Mouse (Mus musculus) MEL (cell line): ENCODE results near the gene Fndc7. TPM values are rescaled to one million over a fixed set of nuclear protein-coding genes. Genes with fewer than 3 reads are reported as not detected.

ENCODE experiments used
- DNase-seq: peaks from one replicate; pipeline ENCODE4 v3.0.0; 2011; ENCODE audit warnings: low read depth, low spot score
- H3K27ac ChIP-seq: 2 replicates; pipeline ENCODE4 v1.5.1; 2012; ENCODE audit warnings: low read depth, mild to moderate bottlenecking, control low read depth, low read length, moderate library complexity; ENCODE audit not compliant: control insufficient read depth
- H3K27me3 ChIP-seq, 2 experiments: fragments of 150-350 bp in 1 of 2; sonication (generic) in 1 of 2; 2 replicates each; pipeline ENCODE4 v1.6.1; 2012; ENCODE audit warnings: low read length in 2 of 2, mild to moderate bottlenecking in 2 of 2, improper control_type of control experiment in 1 of 2, moderate library complexity in 1 of 2; ENCODE audit not compliant: insufficient read depth in 2 of 2, control insufficient read depth in 1 of 2
- H3K36me3 ChIP-seq, 2 experiments: 2 replicates each; pipeline ENCODE4 v1.6.1; 2012 to 2014; ENCODE audit warnings: low read length in 2 of 2, improper control_type of control experiment in 1 of 2, inconsistent platforms in 1 of 2, mild to moderate bottlenecking in 1 of 2; ENCODE audit not compliant: insufficient read depth in 2 of 2, control insufficient read depth in 1 of 2
- H3K4me1 ChIP-seq, 2 experiments: fragments of 150-350 bp in 1 of 2; sonication (generic) in 1 of 2; 2 replicates each; pipeline ENCODE4 v1.6.1; 2012; ENCODE audit warnings: low read length in 2 of 2, improper control_type of control experiment in 1 of 2, mild to moderate bottlenecking in 1 of 2; ENCODE audit not compliant: insufficient read depth in 2 of 2, control insufficient read depth in 1 of 2
- H3K4me3 ChIP-seq, 2 experiments: fragments of 150-350 bp in 1 of 2; sonication (generic) in 1 of 2; 2 replicates each; pipeline ENCODE4 v1.5.1; 2012; ENCODE audit warnings: low read depth in 2 of 2, low read length in 2 of 2, mild to moderate bottlenecking in 2 of 2, moderate library complexity in 2 of 2, control low read depth in 1 of 2, improper control_type of control experiment in 1 of 2; ENCODE audit not compliant: control insufficient read depth in 1 of 2, insufficient read depth in 1 of 2
- H3K79me2 ChIP-seq: 2 replicates; pipeline ENCODE4 v1.6.1; 2012; ENCODE audit warnings: mild to moderate bottlenecking, low read length, moderate library complexity; ENCODE audit not compliant: control insufficient read depth, poor library complexity, insufficient read depth
- H3K9ac ChIP-seq: 2 replicates; pipeline ENCODE4 v1.6.1; 2012; ENCODE audit warnings: low read depth, mild to moderate bottlenecking, control low read depth, low read length, moderate library complexity; ENCODE audit not compliant: control insufficient read depth, poor library complexity, severe bottlenecking
- H3K9me3 ChIP-seq: fragments of 150-350 bp; sonication (generic); replicated peaks from 2 replicates; pipeline ENCODE4 v1.6.1; 2012; ENCODE audit warnings: mild to moderate bottlenecking, low read length, improper control_type of control experiment, moderate library complexity; ENCODE audit not compliant: insufficient read depth
- BHLHE40 ChIP-seq: IDR thresholded peaks from 2 replicates; pipeline ENCODE4 v1.6.1; 2012; ENCODE audit warnings: low read depth, mild to moderate bottlenecking, inconsistent platforms, low read length, improper control_type of control experiment, borderline replicate concordance
- CTCF ChIP-seq, 3 experiments: IDR thresholded peaks in 2 of 3; conservative IDR thresholded peaks in 1 of 3; 2 replicates each; pipeline ENCODE4 v1.5.1; 2011 to 2012; ENCODE audit warnings: low read length in 3 of 3, low read depth in 2 of 3, mild to moderate bottlenecking in 2 of 3, improper control_type of control experiment in 1 of 3, inconsistent platforms in 1 of 3, mixed read lengths in 1 of 3, moderate library complexity in 1 of 3; ENCODE audit not compliant: control insufficient read depth in 1 of 3, insufficient read depth in 1 of 3, poor library complexity in 1 of 3, severe bottlenecking in 1 of 3
- E2F4 ChIP-seq: IDR thresholded peaks from 2 replicates; pipeline ENCODE4 v1.6.1; 2011; ENCODE audit warnings: low read depth, low read length, improper control_type of control experiment, borderline replicate concordance
- EP300 ChIP-seq, 2 experiments: IDR thresholded peaks; 2 replicates each; pipeline ENCODE4 v1.6.1; 2011; ENCODE audit warnings: improper control_type of control experiment in 2 of 2, low read length in 2 of 2, low read depth in 1 of 2, mild to moderate bottlenecking in 1 of 2
- ETS1 ChIP-seq: IDR thresholded peaks from 2 replicates; pipeline ENCODE4 v1.6.1; 2012; ENCODE audit warnings: low read depth, mild to moderate bottlenecking, inconsistent platforms, low read length, improper control_type of control experiment, moderate library complexity
- GABPA ChIP-seq: IDR thresholded peaks from 2 replicates; pipeline ENCODE4 v1.6.1; 2012; ENCODE audit warnings: low read depth, mild to moderate bottlenecking, inconsistent platforms, low read length, improper control_type of control experiment, moderate library complexity
- GATA1 ChIP-seq: IDR thresholded peaks from 2 replicates; pipeline ENCODE4 v1.6.1; 2011; ENCODE audit warnings: low read depth, low read length, improper control_type of control experiment
- HCFC1 ChIP-seq: IDR thresholded peaks from 2 replicates; pipeline ENCODE4 v1.6.1; 2012; ENCODE audit warnings: low read depth, mild to moderate bottlenecking, inconsistent platforms, low read length, improper control_type of control experiment, moderate library complexity
- JUND ChIP-seq: IDR thresholded peaks from 2 replicates; pipeline ENCODE4 v1.6.1; 2011; ENCODE audit warnings: low read depth, mild to moderate bottlenecking, improper control_type of control experiment, low read length
- MAFK ChIP-seq: IDR thresholded peaks from 2 replicates; pipeline ENCODE4 v1.6.1; 2011; ENCODE audit warnings: low read depth, mild to moderate bottlenecking, low read length, improper control_type of control experiment, borderline replicate concordance
- MAX ChIP-seq: IDR thresholded peaks from 2 replicates; pipeline ENCODE4 v1.6.1; 2011; ENCODE audit warnings: low read length, improper control_type of control experiment
- MAZ ChIP-seq: IDR thresholded peaks from 2 replicates; pipeline ENCODE4 v1.6.1; 2012; ENCODE audit warnings: low read depth, mild to moderate bottlenecking, inconsistent platforms, low read length, improper control_type of control experiment
- MEF2A ChIP-seq: IDR thresholded peaks from 2 replicates; pipeline ENCODE4 v1.6.1; 2014; ENCODE audit warnings: low read depth, mild to moderate bottlenecking, inconsistent platforms, low read length, improper control_type of control experiment; ENCODE audit not compliant: poor library complexity, insufficient replicate concordance, severe bottlenecking; ENCODE audit errors: extremely low read depth
- MXI1 ChIP-seq: IDR thresholded peaks from 2 replicates; pipeline ENCODE4 v1.6.1; 2011; ENCODE audit warnings: mild to moderate bottlenecking, low read depth, low read length, improper control_type of control experiment
- MYB ChIP-seq: IDR thresholded peaks from 2 replicates; pipeline ENCODE4 v1.6.1; 2011; ENCODE audit warnings: mild to moderate bottlenecking, low read depth, low read length, improper control_type of control experiment
- MYC ChIP-seq: IDR thresholded peaks from 2 replicates; pipeline ENCODE4 v1.6.1; 2011; ENCODE audit warnings: low read depth, mild to moderate bottlenecking, low read length, improper control_type of control experiment, moderate library complexity
- POLR2A ChIP-seq, 2 experiments: IDR thresholded peaks; 2 replicates each; pipeline ENCODE4 v1.6.1; 2011 to 2012; ENCODE audit warnings: low read length in 2 of 2, mild to moderate bottlenecking in 2 of 2, control low read depth in 1 of 2, improper control_type of control experiment in 1 of 2, low read depth in 1 of 2, moderate library complexity in 1 of 2; ENCODE audit not compliant: control insufficient read depth in 1 of 2, insufficient read depth in 1 of 2, poor library complexity in 1 of 2
- RCOR1 ChIP-seq: IDR thresholded peaks from 2 replicates; pipeline ENCODE4 v1.6.1; 2012; ENCODE audit warnings: low read depth, mild to moderate bottlenecking, inconsistent platforms, low read length, improper control_type of control experiment
- SIN3A ChIP-seq: IDR thresholded peaks from 2 replicates; pipeline ENCODE4 v1.6.1; 2012; ENCODE audit warnings: low read length, improper control_type of control experiment, inconsistent platforms
- SMC3 ChIP-seq: IDR thresholded peaks from 2 replicates; pipeline ENCODE4 v1.6.1; 2011; ENCODE audit warnings: low read depth, low read length, improper control_type of control experiment
- TAL1 ChIP-seq: IDR thresholded peaks from 2 replicates; pipeline ENCODE4 v1.6.1; 2012; ENCODE audit warnings: mild to moderate bottlenecking, inconsistent platforms, low read length, moderate library complexity, mixed read lengths
- UBTF ChIP-seq: IDR thresholded peaks from 2 replicates; pipeline ENCODE4 v1.6.1; 2012; ENCODE audit warnings: low read depth, mild to moderate bottlenecking, inconsistent platforms, low read length, improper control_type of control experiment, moderate library complexity, borderline replicate concordance; ENCODE audit not compliant: insufficient read depth
- USF1 ChIP-seq: IDR thresholded peaks from 2 replicates; pipeline ENCODE4 v1.6.1; 2014; ENCODE audit warnings: low read depth, mild to moderate bottlenecking, inconsistent platforms, low read length, improper control_type of control experiment, moderate library complexity
- USF2 ChIP-seq, 2 experiments: IDR thresholded peaks; 2 replicates each; pipeline ENCODE4 v1.6.1; 2011 to 2012; ENCODE audit warnings: improper control_type of control experiment in 2 of 2, low read length in 2 of 2, borderline replicate concordance in 1 of 2, inconsistent platforms in 1 of 2, low read depth in 1 of 2, mild to moderate bottlenecking in 1 of 2; ENCODE audit not compliant: insufficient read depth in 1 of 2
- ZNF384 ChIP-seq: IDR thresholded peaks from 2 replicates; pipeline ENCODE4 v1.6.1; 2012; ENCODE audit warnings: low read depth, mild to moderate bottlenecking, inconsistent platforms, low read length, improper control_type of control experiment
- polyA plus RNA-seq, 2 experiments: library from polyadenylated mRNA; stranded (reverse) in 1 of 2; unstranded in 1 of 2; fragments of >175 nt in 1 of 2; fragments of >200 nt in 1 of 2; gene quantifications; 2 replicates each; pipeline versions ENCODE4 v1.2.1 to v1.2.4; 2012; ENCODE audit warnings: low replicate concordance in 2 of 2, low read depth in 1 of 2; ENCODE audit not compliant: insufficient read length in 2 of 2, insufficient read depth in 1 of 2, missing spikeins in 1 of 2
- total RNA-seq: library from RNA; depleted of rRNA; stranded (reverse); fragments of 300-350 nt; gene quantifications from 2 replicates; pipeline ENCODE4 v1.2.3, GENCODE M21; 2012

The Fndc7 gene
- total and polyA plus RNA-seq, 3 experiments = 0.13 TPM; not detected in 2

DNA sequence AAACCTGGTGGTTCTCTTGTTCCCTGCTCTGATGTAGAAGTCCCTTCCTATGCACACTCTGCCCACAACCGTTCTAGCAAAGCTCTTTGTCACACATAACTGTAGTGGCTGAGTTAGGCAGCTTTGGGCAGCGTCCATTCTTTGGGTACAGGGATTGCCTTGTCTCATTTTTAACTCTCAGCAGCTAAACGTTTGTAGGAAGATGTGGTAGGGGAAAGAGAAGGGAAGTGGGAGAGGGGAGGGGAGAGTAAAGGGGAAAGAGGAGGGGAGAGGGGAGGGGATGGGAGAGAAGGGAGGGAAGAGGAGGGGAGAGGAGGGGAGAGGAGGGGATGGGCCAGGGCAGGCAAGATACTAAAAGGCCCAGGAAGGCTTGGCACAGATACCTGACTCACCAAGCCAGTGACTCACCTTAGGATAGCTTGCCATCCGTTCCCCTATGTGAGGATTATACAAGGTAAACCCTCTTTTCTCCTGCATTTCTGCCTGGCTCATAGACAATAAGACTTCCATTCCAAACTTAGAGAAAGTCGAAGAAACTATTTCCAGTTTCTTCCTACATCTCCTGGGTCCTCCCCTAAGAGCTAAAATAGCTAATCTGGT is 9.9 kb downstream of the Fndc7 start (continued):
- TF ChIP-seq ZNF384 (no peak), USF1 (no peak), UBTF (no peak)

- no peak overlapping the region for H3K27ac ChIP-seq
- no peaks in the 10 kb centered on the region for H3K9me3 ChIP-seq
- no peak overlapping the region for H3K9ac ChIP-seq
- DNase-seq = no peak
- no peaks in the 10 kb centered on the region for H3K4me1 ChIP-seq
- no peak overlapping the region for H3K4me3 ChIP-seq
- no peaks in the 10 kb centered on the region for H3K27me3 ChIP-seq
- H3K79me2 ChIP-seq = no peaks in the 10 kb centered on the region
- no peak for TF ChIP-seq CTCF (IDR thresholded peaks at IDR 0.05 in 2 of 3, conservative IDR thresholded peaks at IDR 0.05 in 1 of 3; ENCODE audit: control insufficient read depth in 1 of 3, insufficient read depth in 1 of 3, low read depth in 2 of 3, low read length in 3 of 3, poor library complexity in 1 of 3, severe bottlenecking in 1 of 3)
- no peak for TF ChIP-seq SMC3
- TF ChIP-seq ETS1 = no peak
- no peak for TF ChIP-seq MYB
- TF ChIP-seq BHLHE40 = no peak
- TF ChIP-seq HCFC1 = no peak
- no peak for TF ChIP-seq TAL1
- no peak for TF ChIP-seq POLR2A (IDR thresholded peaks at IDR 0.05; ENCODE audit: control insufficient read depth in 1 of 2, insufficient read depth in 1 of 2, low read depth in 1 of 2, low read length in 2 of 2, poor library complexity in 1 of 2)
- no peak for TF ChIP-seq UBTF
- no peak for TF ChIP-seq SIN3A
- no peak for TF ChIP-seq RCOR1
- TF ChIP-seq MAX = no peak
- H3K36me3 ChIP-seq = no peaks in the 10 kb centered on the region
Observed at GRCm38 (mm10) chr3:108879129-108879528, 10.7 kb downstream of the Fndc7 start.

- H3K9me3 ChIP-seq = no peaks in the 10 kb centered on the region; the same call in 1 of the 2 replicates
- H3K9ac ChIP-seq = no peak overlapping the region
- peaks cover 2 to 3% of the 10 kb centered on the region in 2 experiments; a peak in 2 of 4 replicates for H3K27me3 ChIP-seq
- H3K36me3 ChIP-seq = no peaks in the 10 kb centered on the region
- H3K79me2 ChIP-seq = no peaks in the 10 kb centered on the region
- H3K27ac ChIP-seq = no peak overlapping the region
- no peak overlapping the region for H3K4me3 ChIP-seq
- TF ChIP-seq HCFC1 (no peak), MYC (no peak), E2F4 (no peak), BHLHE40 (no peak), USF2 (IDR thresholded peaks at IDR 0.05; ENCODE audit: borderline replicate concordance in 1 of 2, insufficient read depth in 1 of 2, low read depth in 1 of 2, low read length in 2 of 2) (no peak), EP300 (IDR thresholded peaks at IDR 0.05; ENCODE audit: low read depth in 1 of 2, low read length in 2 of 2) (no peak), MEF2A (no peak), MAZ (no peak), GABPA (no peak), GATA1 (no peak), MAFK (no peak), JUND (no peak), MXI1 (no peak)
- TF ChIP-seq, all 39 proteins: peak for 0
- no peak for DNase-seq
- no peaks in the 10 kb centered on the region for H3K4me1 ChIP-seq
Observed at GRCm38 (mm10) chr3:108870631-108871030, 19.2 kb downstream of the Fndc7 start.
